Mouse (Mus musculus) heart, embryonic 11.5 days (tissue): ENCODE measurements around the gene Cnot4. TPM values are rescaled to one million over a fixed set of nuclear protein-coding genes. Genes with fewer than 3 reads are reported as not detected.

ENCODE experiments used
- ATAC-seq: fragments of 200-750 bp; cut with Nextera tagmentation; replicated peaks from 2 replicates; pipeline ENCODE4 v1.8.0; 2017; ENCODE audit warnings: moderate library complexity; ENCODE audit not compliant: insufficient number of reproducible peaks, low FRiP score, low TSS enrichment
- H3K27ac ChIP-seq: fragments of 300-500 bp; sonication (generic); 2 replicates; pipeline ENCODE4 v1.5.1; 2014; ENCODE audit warnings: mild to moderate bottlenecking, low read depth, low read length
- H3K27me3 ChIP-seq: fragments of 300-500 bp; sonication (generic); 2 replicates; pipeline ENCODE4 v1.6.1; 2014; ENCODE audit warnings: mild to moderate bottlenecking, low read length, mixed read lengths; ENCODE audit not compliant: control insufficient read depth, insufficient read depth
- H3K36me3 ChIP-seq: fragments of 300-500 bp; sonication (generic); 2 replicates; pipeline ENCODE4 v1.6.1; 2014; ENCODE audit warnings: mild to moderate bottlenecking, low read length, moderate library complexity, mixed read lengths; ENCODE audit not compliant: control insufficient read depth, insufficient read depth
- H3K4me1 ChIP-seq: fragments of 300-500 bp; sonication (generic); 2 replicates; pipeline ENCODE4 v1.6.1; 2014; ENCODE audit warnings: low read length; ENCODE audit not compliant: control insufficient read depth, insufficient read depth
- H3K4me2 ChIP-seq: fragments of 300-500 bp; sonication (generic); 2 replicates; pipeline ENCODE4 v1.6.1; 2014; ENCODE audit warnings: mild to moderate bottlenecking, moderate library complexity
- H3K4me3 ChIP-seq: fragments of 300-500 bp; sonication (generic); 2 replicates; pipeline ENCODE4 v1.5.1; 2014; ENCODE audit warnings: low read depth, low read length
- H3K9ac ChIP-seq: fragments of 300-500 bp; sonication (generic); 2 replicates; pipeline ENCODE4 v1.6.1; 2014; ENCODE audit warnings: mild to moderate bottlenecking, low read depth, low read length, moderate library complexity
- H3K9me3 ChIP-seq: fragments of 300-500 bp; sonication (generic); replicated peaks from 2 replicates; pipeline ENCODE4 v1.6.1; 2016; ENCODE audit warnings: low read length; ENCODE audit not compliant: control insufficient read depth
- WGBS: fragments of 180-500 bp; shearing (Covaris S2); extraction: QIAGEN DNeasy Blood & Tissue Kit; methylation state at CpG from one replicate; pipeline ENCODE4 v1.1.7; 2014; ENCODE audit not compliant: insufficient replicate concordance; 5-methylcytosine and 5-hydroxymethylcytosine counted together
- polyA plus RNA-seq: library from polyadenylated mRNA; unstranded; fragments of >200 nt; fragmentation: Nextera tagmentation; extraction: Ambion mirVana; gene quantifications from 2 replicates; pipeline ENCODE4 v1.2.1, GENCODE M21; 2014

Gene Cnot4
- polyA plus RNA-seq, 1 experiment from 2014 or later = 23.9 TPM

DNA sequence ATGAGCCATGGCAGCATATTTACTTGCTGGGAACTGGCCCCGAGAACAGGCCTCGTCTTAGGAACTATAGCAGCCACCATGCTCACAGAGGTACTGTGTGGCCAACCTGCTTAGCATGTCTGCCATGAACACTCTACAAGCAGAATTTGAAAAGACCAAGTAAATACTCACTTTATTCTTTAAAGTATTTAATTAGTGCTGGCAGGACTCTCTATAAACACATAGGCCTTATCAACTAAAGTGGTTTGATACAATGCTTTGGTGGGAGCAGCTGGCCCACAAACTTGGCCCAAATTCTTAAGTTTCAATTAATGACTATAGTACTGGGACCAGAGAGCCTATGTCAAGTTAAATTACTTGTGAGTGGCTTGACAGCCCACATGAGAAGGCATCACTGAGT is 105.5 kb downstream of the Cnot4 start:
- H3K4me2 ChIP-seq = no peak overlapping the region
- H3K27ac ChIP-seq = no peak overlapping the region
- H3K9me3 ChIP-seq = no peaks in the 10 kb centered on the region
- no peaks in the 10 kb centered on the region for H3K27me3 ChIP-seq
- no peak overlapping the region for H3K9ac ChIP-seq
- 0 out of 2 replicates have a peak, but pooled peaks cover 2% of the 10 kb centered on the region for H3K36me3 ChIP-seq
- no peak for ATAC-seq
- WGBS = 95% methylated on average over 2 of the region's 2 CpGs
- no peak overlapping the region for H3K4me3 ChIP-seq
- peaks cover 4% of the 10 kb centered on the region; the same call in 1 of the 2 replicates for H3K4me1 ChIP-seq

- no peaks in the 10 kb centered on the region for H3K27me3 ChIP-seq
- H3K4me2 ChIP-seq = no peak overlapping the region
- 63% methylated on average over 6 of the region's 6 CpGs for WGBS
- H3K4me3 ChIP-seq = no peak overlapping the region
- H3K9ac ChIP-seq = no peak overlapping the region
- 0 out of 2 replicates have a peak, but pooled peaks cover 2% of the 10 kb centered on the region for H3K36me3 ChIP-seq
- no peaks in the 10 kb centered on the region for H3K9me3 ChIP-seq
- ATAC-seq = no peak
- H3K4me1 ChIP-seq = peaks cover 4% of the 10 kb centered on the region; the same call in 1 of the 2 replicates
- no peak overlapping the region for H3K27ac ChIP-seq
These were observed 106.3 kb downstream of the Cnot4 start for GRCm38 (mm10) chr6:35027257-35027656.

- WGBS = 84% methylated on average over 5 of the region's 5 CpGs
- no peaks in the 10 kb centered on the region for H3K9me3 ChIP-seq
These were observed 116.9 kb downstream of the Cnot4 start for GRCm38 (mm10) chr6:35016624-35017023.

DNA sequence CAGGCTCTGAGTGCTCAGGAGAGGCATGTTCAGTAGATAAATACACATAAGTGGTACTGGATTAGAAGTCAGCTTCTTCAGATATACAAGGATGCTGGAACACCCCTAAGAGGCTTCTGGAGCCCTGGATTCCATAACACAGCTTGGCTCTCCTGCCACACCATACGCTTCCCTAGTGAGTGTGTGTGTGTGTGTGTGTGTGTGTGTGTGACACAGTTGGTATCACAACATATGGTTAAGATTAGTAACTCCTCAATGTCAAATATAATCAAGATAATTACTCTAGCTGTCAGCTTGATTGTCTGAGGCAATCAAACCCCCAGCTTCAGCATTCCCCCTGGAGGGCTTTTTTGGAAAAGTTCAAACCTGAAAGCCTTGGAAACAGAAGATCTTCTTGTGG is 121.6 kb downstream of the Cnot4 start:
- no peak overlapping the region for H3K27ac ChIP-seq
- H3K4me2 ChIP-seq = no peak overlapping the region
- H3K9ac ChIP-seq = no peak overlapping the region
- no peaks in the 10 kb centered on the region for H3K4me1 ChIP-seq
- no peaks in the 10 kb centered on the region for H3K9me3 ChIP-seq
- peaks cover 3% of the 10 kb centered on the region; the same call in 1 of the 2 replicates for H3K27me3 ChIP-seq
- H3K36me3 ChIP-seq = no peaks in the 10 kb centered on the region
- no peak overlapping the region for H3K4me3 ChIP-seq
- 54% methylated on average over 1 of the region's 1 CpGs for WGBS
- no peak for ATAC-seq

More at GRCm38 (mm10) chr6:35016624-35017023, 116.9 kb downstream of the Cnot4 start:
- no peaks in the 10 kb centered on the region for H3K4me1 ChIP-seq
- no peak overlapping the region for H3K4me2 ChIP-seq
- H3K27ac ChIP-seq = no peak overlapping the region
- no peaks in the 10 kb centered on the region for H3K36me3 ChIP-seq
- no peak overlapping the region for H3K9ac ChIP-seq
- no peak for ATAC-seq
- no peak overlapping the region for H3K4me3 ChIP-seq
- H3K27me3 ChIP-seq = peaks cover 3% of the 10 kb centered on the region; the same call in 1 of the 2 replicates

DNA sequence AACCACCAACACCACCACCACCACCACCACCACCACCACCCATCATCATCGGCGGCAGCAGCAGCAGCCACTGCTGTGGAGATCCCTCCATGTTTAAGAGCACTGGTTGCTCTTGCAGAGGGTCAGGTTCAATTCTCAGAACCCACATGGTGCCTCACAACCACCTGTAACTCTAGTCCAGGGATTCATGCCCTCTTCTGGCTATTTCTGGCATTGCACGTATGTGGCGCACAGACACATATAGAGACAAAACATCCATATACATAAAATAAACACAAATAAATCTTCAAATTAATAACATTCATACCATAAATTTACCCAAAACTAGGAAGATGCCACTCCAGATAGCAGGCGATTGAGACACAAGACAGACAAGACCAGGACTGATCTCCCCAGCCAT is 122.8 kb downstream of the Cnot4 start:
- Histone ChIP-seq H3K27ac (no peak overlapping the region), H3K36me3 (no peaks in the 10 kb centered on the region), H3K9ac (no peak overlapping the region), H3K9me3 (no peaks in the 10 kb centered on the region), H3K4me1 (no peaks in the 10 kb centered on the region), H3K27me3 (peaks cover 3% of the 10 kb centered on the region; the same call in 1 of the 2 replicates), H3K4me2 (no peak overlapping the region), H3K4me3 (no peak overlapping the region)
- no peak for ATAC-seq
- 89% methylated on average over 5 of the region's 5 CpGs for WGBS

DNA sequence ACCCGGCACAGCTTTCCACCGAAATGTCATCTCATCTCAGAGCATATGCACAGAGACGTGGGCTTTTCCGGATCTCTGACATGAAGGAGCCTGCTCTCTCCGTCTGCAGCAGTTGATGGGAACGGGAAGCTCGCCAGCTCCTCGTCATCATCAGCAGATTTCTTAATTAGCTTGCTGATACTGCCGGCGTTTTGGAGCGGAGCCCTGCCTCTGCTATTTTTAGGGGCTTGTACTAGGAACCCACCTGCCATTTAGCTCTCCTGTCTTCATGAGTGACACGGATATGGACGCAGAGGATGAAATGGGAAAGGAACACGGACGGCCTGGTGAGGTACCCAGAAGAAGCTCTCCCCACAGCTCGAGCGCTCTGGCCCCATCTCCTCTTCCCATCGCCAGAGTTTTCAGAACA is 131.3 kb downstream of the Cnot4 start:
- H3K4me1 ChIP-seq = 0 out of 2 replicates have a peak, but pooled peaks cover 3% of the 10 kb centered on the region
- no peaks in the 10 kb centered on the region for H3K27me3 ChIP-seq
- no peak overlapping the region for H3K4me3 ChIP-seq
- no peak overlapping the region for H3K27ac ChIP-seq
- no peak overlapping the region for H3K9ac ChIP-seq
- no peak for ATAC-seq
- H3K9me3 ChIP-seq = no peaks in the 10 kb centered on the region
- H3K4me2 ChIP-seq = no peak overlapping the region
- no peaks in the 10 kb centered on the region for H3K36me3 ChIP-seq
- 58% methylated on average over 18 of the region's 18 CpGs for WGBS

DNA sequence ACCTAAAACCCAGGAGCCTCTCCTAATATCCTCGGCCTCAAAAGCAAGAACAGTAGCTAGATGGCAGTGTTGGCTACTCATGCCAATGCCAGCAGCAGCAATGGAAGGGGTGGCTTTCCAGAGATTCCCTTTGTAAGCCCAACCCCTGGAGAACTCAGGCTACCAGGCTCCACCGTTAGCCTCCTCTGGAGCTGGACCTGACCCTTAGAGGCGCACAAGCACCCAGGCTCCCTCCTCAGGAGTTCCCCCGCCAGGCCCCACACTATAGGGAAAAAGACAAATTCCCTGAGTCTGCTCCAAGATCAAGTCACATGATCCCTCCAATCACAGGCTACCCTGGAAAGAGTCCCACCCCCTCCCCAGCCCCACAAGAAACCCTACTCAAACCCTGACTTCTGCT is 134.4 kb downstream of the Cnot4 start:
- no peak overlapping the region for H3K9ac ChIP-seq
- no peaks in the 10 kb centered on the region for H3K36me3 ChIP-seq
- 0 out of 2 replicates have a peak, but pooled peaks cover 2% of the 10 kb centered on the region for H3K27me3 ChIP-seq
- 7% methylated on average over 4 of the region's 4 CpGs for WGBS
- H3K9me3 ChIP-seq = no peaks in the 10 kb centered on the region
- ATAC-seq = 0 out of 2 replicates have a peak, but pooled peaks have one; percentile 44
- H3K4me2 ChIP-seq = peak overlapping the region; percentile 4; the same call in 1 of the 2 replicates
- H3K4me3 ChIP-seq = no peak overlapping the region
- no peak overlapping the region for H3K27ac ChIP-seq
- H3K4me1 ChIP-seq = peaks cover 8% of the 10 kb centered on the region; the same call in 1 of the 2 replicates

DNA sequence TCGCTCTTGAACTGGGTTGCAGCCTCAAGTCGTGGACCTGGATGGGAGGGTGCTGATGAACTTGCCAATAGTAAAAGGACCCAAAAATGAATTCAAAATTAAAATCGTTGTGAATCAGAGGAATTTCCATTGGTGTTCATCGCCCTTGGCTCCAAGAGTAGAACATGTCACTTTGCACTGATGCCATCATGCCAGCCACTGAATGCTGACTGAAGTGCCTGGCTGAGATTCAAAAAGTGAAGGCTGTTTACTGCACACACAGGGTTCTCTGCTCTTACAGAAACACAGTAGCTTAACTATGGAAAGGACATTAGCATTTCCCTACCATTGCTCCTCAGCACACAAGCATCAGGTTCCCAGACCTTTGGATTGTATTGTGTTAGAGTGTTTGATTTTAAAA is 137.0 kb downstream of the Cnot4 start:
- 71% methylated on average over 4 of the region's 4 CpGs for WGBS
- 0 out of 2 replicates have a peak, but pooled peaks cover 2% of the 10 kb centered on the region for H3K27me3 ChIP-seq
- H3K36me3 ChIP-seq = no peaks in the 10 kb centered on the region
- no peak overlapping the region for H3K27ac ChIP-seq
- H3K9ac ChIP-seq = no peak overlapping the region
- peaks cover 5% of the 10 kb centered on the region; the same call in 1 of the 2 replicates for H3K4me1 ChIP-seq
- ATAC-seq = no peak
- H3K4me3 ChIP-seq = no peak overlapping the region
- no peak overlapping the region for H3K4me2 ChIP-seq
- H3K9me3 ChIP-seq = no peaks in the 10 kb centered on the region

GRCm38 (mm10) chr6:34995265-34995681 is 138.3 kb downstream of the Cnot4 start:
- ATAC-seq = 0 out of 2 replicates have a peak, but pooled peaks have one; percentile 60
- peak overlapping the region; percentile 60 for H3K4me2 ChIP-seq
- no peak overlapping the region for H3K9ac ChIP-seq
- H3K4me3 ChIP-seq = peak overlapping the region; percentile 8; the same call in 1 of the 2 replicates
- H3K9me3 ChIP-seq = no peaks in the 10 kb centered on the region
- peaks cover 5% of the 10 kb centered on the region; the same call in 1 of the 2 replicates for H3K4me1 ChIP-seq
- WGBS = 7% methylated on average over 13 of the region's 13 CpGs
- H3K36me3 ChIP-seq = no peaks in the 10 kb centered on the region
- no peak overlapping the region for H3K27ac ChIP-seq
- 0 out of 2 replicates have a peak, but pooled peaks cover 2% of the 10 kb centered on the region for H3K27me3 ChIP-seq
